Mouse (Mus musculus) right cerebral cortex, postnatal 4 days (tissue): ENCODE measurements around the gene Hs2st1.
"Not testable (repeated sequence)": the region's sequence is repeated elsewhere in the genome, so short reads cannot be mapped to it uniquely, and the experiment has no call there.

ENCODE experiments used
- DNase-seq: peaks from one replicate; pipeline ENCODE4 v3.0.0-alpha.2; 2022

The Hs2st1 gene

GRCm38 (mm10) chr3:144570047-144570815, at the start of gene Hs2st1, which contains the start of gene Selenof:
Gene Hs2st1, minus strand, starts transcription at chr3:144570181.
Gene Selenof, plus strand, starts transcription at chr3:144570304.
- DNase-seq: peak; percentile 89

- DNase-seq: no peak
Measured at GRCm38 (mm10) chr3:144617633-144618180, 47.7 kb upstream of the Hs2st1 start.

GRCm38 (mm10) chr3:144616654-144617425, 46.9 kb upstream of the Hs2st1 start:
- DNase-seq: peak; percentile 85

- DNase-seq: no peak
Measured at GRCm38 (mm10) chr3:144615459-144615858, 45.5 kb upstream of the Hs2st1 start.

- DNase-seq: no peak
Measured at GRCm38 (mm10) chr3:144614698-144615097, 44.7 kb upstream of the Hs2st1 start.

- no peak for DNase-seq
Measured at GRCm38 (mm10) chr3:144614277-144614676, 44.3 kb upstream of the Hs2st1 start.

GRCm38 (mm10) chr3:144612382-144612781, 42.4 kb upstream of the Hs2st1 start:
- no peak for DNase-seq

GRCm38 (mm10) chr3:144611626-144612271, 41.8 kb upstream of the Hs2st1 start:
- DNase-seq: no peak

GRCm38 (mm10) chr3:144610759-144611158, 40.8 kb upstream of the Hs2st1 start:
- no peak for DNase-seq

GRCm38 (mm10) chr3:144608090-144608489, 38.1 kb upstream of the Hs2st1 start:
- no peak for DNase-seq

GRCm38 (mm10) chr3:144606449-144606848, 36.5 kb upstream of the Hs2st1 start:
- no peak for DNase-seq

- not testable (repeated sequence) for DNase-seq
Measured at GRCm38 (mm10) chr3:144605811-144606210, 35.8 kb upstream of the Hs2st1 start.

- DNase-seq: no peak
Measured at GRCm38 (mm10) chr3:144604205-144604604, 34.2 kb upstream of the Hs2st1 start.

- DNase-seq: no peak
Measured at GRCm38 (mm10) chr3:144603558-144603957, 33.6 kb upstream of the Hs2st1 start.

GRCm38 (mm10) chr3:144602819-144603218, 32.8 kb upstream of the Hs2st1 start:
- no peak for DNase-seq

- DNase-seq: no peak
Measured at GRCm38 (mm10) chr3:144602413-144602812, 32.4 kb upstream of the Hs2st1 start.

GRCm38 (mm10) chr3:144597790-144598467, 27.9 kb upstream of the Hs2st1 start:
- no peak for DNase-seq

- no peak for DNase-seq
Measured at GRCm38 (mm10) chr3:144597121-144597520, 27.1 kb upstream of the Hs2st1 start.

- DNase-seq: no peak
Measured at GRCm38 (mm10) chr3:144592992-144593785, 23.2 kb upstream of the Hs2st1 start.

GRCm38 (mm10) chr3:144589189-144589890, 19.4 kb upstream of the Hs2st1 start:
- no peak for DNase-seq

GRCm38 (mm10) chr3:144586731-144587130, 16.8 kb upstream of the Hs2st1 start:
- DNase-seq: no peak
